Mouse (Mus musculus): Measurements from ENCODE around the gene Zcchc14. TPM values are rescaled to one million over a fixed set of nuclear protein-coding genes. Genes with fewer than 3 reads are reported as not detected.

Gene Zcchc14
- polyA plus RNA-seq, 1 experiment from 2014 or later: 2.8 TPM

GRCm38 (mm10) chr8:121553831-121554475, 98.7 kb downstream of the Zcchc14 start:
- no peak for ATAC-seq
- Histone ChIP-seq H3K9ac (no peak overlapping the region), H3K4me1 (no peaks in the 10 kb centered on the region), H3K27me3 (replicated peaks) (no peaks in the 10 kb centered on the region), H3K4me3 (no peak overlapping the region), H3K4me2 (no peak overlapping the region), H3K36me3 (peaks cover 81% of the 10 kb centered on the region), H3K9me3 (replicated peaks) (no peaks in the 10 kb centered on the region), H3K27ac (no peak overlapping the region)
- WGBS (ENCODE audit: insufficient replicate concordance): 88% methylated on average over 32 of the region's 32 CpGs

- H3K9me3 ChIP-seq (replicated peaks): no peaks in the 10 kb centered on the region
- no peaks in the 10 kb centered on the region for H3K27me3 ChIP-seq (replicated peaks)
- H3K4me2 ChIP-seq: no peak overlapping the region
- ATAC-seq: no peak
- peaks cover 67% of the 10 kb centered on the region for H3K36me3 ChIP-seq
- no peak overlapping the region for H3K4me3 ChIP-seq
- no peak overlapping the region for H3K9ac ChIP-seq
- no peaks in the 10 kb centered on the region for H3K4me1 ChIP-seq
- 89% methylated on average over 7 of the region's 9 CpGs for WGBS (ENCODE audit: insufficient replicate concordance)
- no peak overlapping the region for H3K27ac ChIP-seq
Measured at GRCm38 (mm10) chr8:121552506-121552905, 100.2 kb downstream of the Zcchc14 start.

- Histone ChIP-seq H3K9me3 (replicated peaks) (no peaks in the 10 kb centered on the region), H3K4me3 (no peak overlapping the region), H3K36me3 (peaks cover 63% of the 10 kb centered on the region), H3K9ac (no peak overlapping the region), H3K27ac (no peak overlapping the region), H3K4me1 (no peaks in the 10 kb centered on the region), H3K27me3 (replicated peaks) (no peaks in the 10 kb centered on the region; the same call in 1 of the 2 replicates), H3K4me2 (no peak overlapping the region)
- no peak for ATAC-seq
- 77% methylated on average over 24 of the region's 24 CpGs for WGBS (ENCODE audit: insufficient replicate concordance)
Measured at GRCm38 (mm10) chr8:121551065-121551985, 101.4 kb downstream of the Zcchc14 start.

GRCm38 (mm10) chr8:121550056-121550455, 102.6 kb downstream of the Zcchc14 start:
- Histone ChIP-seq H3K4me2 (no peak overlapping the region), H3K36me3 (peaks cover 52% of the 10 kb centered on the region), H3K9ac (no peak overlapping the region), H3K4me1 (no peaks in the 10 kb centered on the region), H3K4me3 (no peak overlapping the region), H3K27me3 (replicated peaks) (peaks cover 9% of the 10 kb centered on the region), H3K9me3 (replicated peaks) (no peaks in the 10 kb centered on the region), H3K27ac (no peak overlapping the region; the same call in 1 of the 2 replicates)
- ATAC-seq: no peak
- 88% methylated on average over 6 of the region's 6 CpGs for WGBS (ENCODE audit: insufficient replicate concordance)

Other genes with a start within 250 kb of the Zcchc14 start
- gene 1700018B08Rik, start 108.6 kb downstream of the Zcchc14 start, polyA plus RNA-seq (2016; fragmentation: Nextera tagmentation; extraction: Ambion mirVana): not detected in 2 replicates
- gene Fbxo31, start 74.1 kb downstream of the Zcchc14 start, polyA plus RNA-seq (2016; fragmentation: Nextera tagmentation; extraction: Ambion mirVana): 19.6 and 19.8 TPM in 2 replicates
- 135 and 137 TPM in 2 replicates for gene Map1lc3b, start 62.5 kb downstream of the Zcchc14 start, polyA plus RNA-seq (2016; fragmentation: Nextera tagmentation; extraction: Ambion mirVana)
- 0.13 and 0.24 TPM in 2 replicates for gene Jph3, start 76.7 kb upstream of the Zcchc14 start, polyA plus RNA-seq (2016; fragmentation: Nextera tagmentation; extraction: Ambion mirVana)
- gene Klhdc4, start 176.7 kb upstream of the Zcchc14 start, polyA plus RNA-seq (2016; fragmentation: Nextera tagmentation; extraction: Ambion mirVana): 34.1 and 36.2 TPM in 2 replicates